Mouse (Mus musculus) lung, adult 2 months (tissue): ENCODE measurements around the gene Slc12a3. TPM values are rescaled to one million over a fixed set of nuclear protein-coding genes. Genes with fewer than 3 reads are reported as not detected.
"Not testable (repeated sequence)": the region's sequence is repeated elsewhere in the genome, so short reads cannot be mapped to it uniquely, and the experiment has no call there.

ENCODE experiments used
- DNase-seq: peaks from one replicate; pipeline ENCODE4 v3.0.0; 2022
- H3K4me1 ChIP-seq: fragments of 200-500 bp; 2 replicates; pipeline ENCODE4 v1.6.1; 2011; ENCODE audit warnings: low read length; ENCODE audit not compliant: control insufficient read depth, insufficient read depth
- H3K4me3 ChIP-seq: fragments of 200-500 bp; replicated peaks from 2 replicates; pipeline ENCODE3; 2011; ENCODE audit warnings: low read depth, mild to moderate bottlenecking, control low read depth, low read length; ENCODE audit errors: extremely low read depth
- CTCF ChIP-seq: fragments of 200-500 bp; IDR thresholded peaks from 2 replicates; pipeline ENCODE4 v1.5.1; 2011; ENCODE audit warnings: mild to moderate bottlenecking, low read length, control low read depth; ENCODE audit not compliant: insufficient read depth
- POLR2A ChIP-seq: fragments of 200-500 bp; IDR thresholded peaks from 2 replicates; pipeline ENCODE4 v1.6.1; 2011; ENCODE audit warnings: low read depth, mild to moderate bottlenecking, control low read depth, low read length, borderline replicate concordance; ENCODE audit errors: extremely low read depth
- WGBS: fragments of 180-500 bp; shearing (Covaris S2); methylation state at CpG from one replicate; pipeline ENCODE4 v1.1.7; 2018; 5-methylcytosine and 5-hydroxymethylcytosine counted together
- polyA plus RNA-seq: library from polyadenylated mRNA; depleted of rRNA; stranded (reverse); fragments of >200 nt; gene quantifications from 2 replicates; pipeline ENCODE4 v1.2.3, GENCODE M21; 2012

The Slc12a3 gene
- polyA plus RNA-seq, 1 experiment = 0.27 TPM

DNA sequence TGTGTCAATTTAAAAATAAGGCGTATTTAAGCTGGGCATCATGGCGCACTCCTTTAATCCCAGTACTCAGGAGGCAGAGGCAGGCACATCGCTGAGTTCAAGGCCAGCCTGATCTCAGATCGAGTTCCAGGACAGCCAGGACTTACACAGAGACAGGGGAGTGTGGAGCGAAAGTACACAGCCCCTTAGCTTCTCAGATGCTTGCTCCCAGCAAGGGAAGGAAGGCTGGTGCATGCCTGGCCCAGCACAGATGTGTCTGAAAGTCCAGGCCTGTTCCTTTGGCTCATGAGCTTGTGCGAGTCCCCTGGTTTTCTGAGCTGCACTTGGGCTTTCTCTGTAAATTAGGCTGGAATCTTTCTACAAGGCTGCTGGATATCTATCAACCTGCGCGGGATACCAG lies 61.9 kb downstream of the Slc12a3 start:
- TF ChIP-seq POLR2A (no peak), CTCF (no peak)
- Histone ChIP-seq H3K4me1 (peaks cover 7% of the 10 kb centered on the region), H3K4me3 (no peak overlapping the region)
- no peak for DNase-seq
- WGBS = 99% methylated on average over 8 of the region's 8 CpGs

DNA sequence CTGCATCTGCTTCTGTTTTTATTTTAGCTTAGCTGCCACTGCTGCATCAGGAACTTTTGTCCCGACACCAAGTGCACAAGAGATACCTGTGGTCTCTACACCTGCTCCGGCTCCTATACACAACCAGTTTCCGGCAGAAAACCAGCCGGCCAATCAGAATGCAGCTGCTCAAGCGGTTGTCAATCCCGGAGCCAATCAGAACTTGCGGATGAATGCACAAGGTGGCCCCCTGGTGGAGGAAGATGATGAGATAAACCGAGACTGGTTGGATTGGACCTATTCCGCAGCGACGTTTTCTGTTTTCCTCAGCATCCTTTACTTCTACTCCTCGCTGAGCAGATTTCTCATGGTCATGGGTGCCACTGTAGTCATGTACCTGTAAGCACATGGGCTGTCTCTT lies 63.1 kb downstream of the Slc12a3 start:
- no peak for DNase-seq
- Histone ChIP-seq H3K4me1 (peaks cover 7% of the 10 kb centered on the region), H3K4me3 (no peak overlapping the region)
- 74% methylated on average over 12 of the region's 12 CpGs for WGBS
- no peak; the same call in 1 of the 2 replicates for TF ChIP-seq CTCF
- no peak for TF ChIP-seq POLR2A

DNA sequence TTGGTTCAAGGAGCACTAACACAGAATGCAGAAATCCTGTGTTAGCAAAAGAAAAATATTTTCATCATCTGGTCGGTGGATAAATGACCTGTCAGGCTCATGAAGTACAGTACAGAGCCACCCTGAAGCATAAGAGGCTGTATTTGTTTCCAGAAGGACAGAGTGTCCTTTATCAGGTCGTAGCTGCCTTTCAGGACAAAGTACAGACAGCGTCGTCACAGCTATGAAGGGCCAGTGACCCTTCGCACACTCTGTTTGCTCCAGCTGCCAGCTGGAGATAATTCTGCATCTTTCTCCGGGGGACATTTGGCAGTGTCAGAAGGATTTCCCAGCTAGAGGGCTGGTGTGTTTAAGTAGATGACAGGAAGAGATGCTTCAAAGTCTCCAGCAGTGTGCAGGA lies 63.6 kb downstream of the Slc12a3 start:
- H3K4me3 ChIP-seq = no peak overlapping the region
- TF ChIP-seq POLR2A (no peak), CTCF (no peak)
- peaks cover 7% of the 10 kb centered on the region for H3K4me1 ChIP-seq
- no peak for DNase-seq
- WGBS = 46% methylated on average over 6 of the region's 6 CpGs

DNA sequence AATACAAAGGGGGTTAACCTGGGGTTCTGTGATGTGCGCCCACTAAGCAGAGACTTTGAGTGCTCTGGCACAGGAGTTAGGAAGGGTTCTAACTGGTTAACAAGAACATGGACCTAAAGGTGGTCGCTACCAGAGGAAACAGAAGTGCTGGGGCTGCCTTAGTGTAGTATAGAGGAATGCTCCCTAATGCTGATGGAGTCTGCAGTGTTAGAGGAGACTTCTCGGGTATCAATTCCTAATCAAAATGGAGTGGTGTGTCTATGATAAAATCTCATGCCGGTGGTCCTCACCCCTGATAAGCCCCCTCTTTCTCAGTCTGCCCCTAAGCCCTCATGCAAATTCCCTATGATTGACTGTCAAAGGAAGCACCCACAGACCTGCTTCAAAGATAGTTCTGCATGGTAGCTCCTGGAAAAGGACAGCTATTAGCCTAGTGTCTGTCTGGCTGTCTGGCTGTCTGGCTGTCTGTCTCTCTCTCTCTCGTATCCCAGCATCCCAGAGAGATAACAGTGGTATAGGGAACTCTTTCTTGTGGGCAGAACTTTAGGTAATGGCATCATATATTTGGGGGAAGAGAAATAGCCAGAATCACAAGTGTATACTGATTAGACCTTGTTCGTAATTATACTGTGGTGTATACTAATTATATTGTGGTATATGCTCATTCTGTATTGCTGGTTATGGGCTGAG lies 67.0 kb downstream of the Slc12a3 start:
- TF ChIP-seq CTCF (no peak), POLR2A (no peak)
- 89% methylated on average over 6 of the region's 6 CpGs for WGBS
- Histone ChIP-seq H3K4me1 (peaks cover 3% of the 10 kb centered on the region; the same call in 1 of the 2 replicates), H3K4me3 (no peak overlapping the region)
- no peak for DNase-seq

DNA sequence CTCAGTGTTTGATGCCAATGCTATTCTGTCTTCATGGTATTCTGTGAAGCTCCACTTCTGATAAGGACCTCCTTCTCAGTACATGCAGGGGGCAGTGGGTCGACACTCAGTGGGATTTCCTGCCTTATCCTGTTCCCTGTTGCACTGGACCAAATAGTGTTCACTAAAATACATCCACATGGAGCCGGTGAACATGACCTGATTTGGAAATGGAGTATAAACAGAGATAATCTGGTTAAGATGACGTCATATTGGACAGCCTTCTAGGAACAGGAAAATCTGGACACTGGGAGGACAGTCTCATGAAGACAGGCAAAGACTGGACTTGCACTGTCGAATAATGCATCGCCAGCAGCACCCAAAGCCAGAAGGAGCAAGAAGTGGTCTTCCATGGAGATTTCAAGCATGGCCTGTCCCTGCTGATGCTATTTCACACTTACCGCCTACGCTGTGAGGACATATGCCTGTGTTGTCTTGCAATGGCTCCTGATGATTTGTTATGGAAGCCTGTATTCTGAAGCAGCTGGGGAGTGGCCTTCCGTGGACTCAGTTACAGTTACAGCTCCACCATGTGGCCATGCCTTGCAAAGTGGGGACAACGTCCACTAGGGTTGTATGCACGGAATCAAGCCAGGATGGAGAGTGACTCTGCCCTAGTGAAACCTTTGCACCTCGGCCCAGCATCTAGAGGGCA lies 68.1 kb downstream of the Slc12a3 start:
- Histone ChIP-seq H3K4me3 (no peak overlapping the region), H3K4me1 (peaks cover 3% of the 10 kb centered on the region; the same call in 1 of the 2 replicates)
- TF ChIP-seq POLR2A (peak; percentile 45; the same call in 1 of the 2 replicates), CTCF (peak; percentile 94)
- WGBS = 43% methylated on average over 11 of the region's 11 CpGs
- peak; percentile 48 for DNase-seq

DNA sequence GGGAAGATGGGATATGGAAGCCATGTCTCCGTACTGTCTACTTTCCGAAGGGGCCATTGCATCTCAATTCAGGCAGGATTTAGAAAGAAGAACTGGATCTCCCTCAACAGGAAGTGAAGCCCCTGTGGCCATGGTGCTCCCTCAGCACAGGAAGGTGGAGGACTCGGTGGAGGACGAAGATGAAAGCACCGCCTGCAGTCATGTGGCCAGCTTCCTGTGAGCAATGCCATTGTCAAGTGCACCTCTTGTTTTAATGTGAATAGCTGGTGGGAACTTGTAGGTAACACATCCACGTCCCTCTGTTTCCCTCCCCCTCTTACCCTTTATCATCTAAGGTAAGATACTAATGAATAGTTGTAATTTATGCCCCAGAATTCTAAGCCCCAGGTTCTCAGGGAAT lies 69.6 kb downstream of the Slc12a3 start:
- TF ChIP-seq POLR2A (no peak), CTCF (no peak)
- WGBS = 51% methylated on average over 6 of the region's 6 CpGs
- Histone ChIP-seq H3K4me1 (peaks cover 3% of the 10 kb centered on the region; the same call in 1 of the 2 replicates), H3K4me3 (no peak overlapping the region)
- DNase-seq = no peak

DNA sequence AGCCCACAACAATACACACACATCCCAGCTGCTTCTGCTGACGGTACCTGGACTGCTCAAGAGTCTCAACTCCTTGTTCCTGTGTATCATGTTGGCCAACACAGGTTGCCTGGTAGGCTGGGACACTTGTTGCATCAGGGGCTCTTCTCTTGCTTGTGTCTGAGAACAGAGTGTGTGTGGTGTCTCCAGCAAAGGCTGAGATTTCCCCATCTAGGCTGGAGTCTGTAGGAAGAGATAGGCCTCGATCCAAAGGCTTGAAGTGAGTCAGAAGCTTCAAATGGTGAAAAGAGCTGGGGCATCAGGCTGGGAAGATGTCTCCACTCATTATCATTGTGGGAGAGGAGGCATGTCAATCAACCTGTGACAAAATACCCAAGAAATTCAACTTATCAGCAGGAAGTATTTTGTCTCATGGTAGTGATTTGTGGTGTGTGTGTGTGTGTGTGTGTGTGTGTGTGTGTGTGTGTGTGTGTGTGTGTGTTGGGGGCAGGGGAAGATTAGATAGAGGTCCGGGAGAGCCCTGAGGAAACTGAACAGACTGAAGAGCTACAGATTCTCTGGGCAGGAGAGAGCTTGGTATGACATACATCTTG lies 70.5 kb downstream of the Slc12a3 start:
- no peak for DNase-seq
- no peak overlapping the region for H3K4me3 ChIP-seq
- H3K4me1 ChIP-seq = peaks cover 3% of the 10 kb centered on the region; the same call in 1 of the 2 replicates
- TF ChIP-seq CTCF (no peak), POLR2A (no peak)
- WGBS = 75% methylated on average over 3 of the region's 3 CpGs

DNA sequence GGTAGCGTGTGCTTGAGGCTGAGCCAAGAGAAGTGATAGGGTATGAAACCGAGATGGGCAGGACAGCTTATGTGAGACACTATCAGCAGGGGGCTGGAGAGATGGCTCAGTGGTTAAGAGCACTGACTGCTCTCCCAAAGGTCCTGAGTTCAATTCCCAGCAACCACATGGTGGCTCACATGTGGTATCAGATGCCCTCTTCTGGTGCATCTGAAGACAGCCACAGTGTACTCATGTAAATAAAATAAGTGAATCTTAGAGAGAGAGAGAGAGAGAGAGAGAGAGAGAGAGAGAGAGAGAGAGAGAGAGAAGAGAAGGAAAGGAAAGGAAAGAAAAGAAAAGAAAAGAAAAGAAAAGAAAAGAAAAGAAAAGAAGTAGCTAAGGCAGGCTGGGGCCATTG lies 71.0 kb downstream of the Slc12a3 start:
- not testable (repeated sequence) for H3K4me3 ChIP-seq, H3K4me1 ChIP-seq, DNase-seq
- 70% methylated on average over 2 of the region's 2 CpGs for WGBS

DNA sequence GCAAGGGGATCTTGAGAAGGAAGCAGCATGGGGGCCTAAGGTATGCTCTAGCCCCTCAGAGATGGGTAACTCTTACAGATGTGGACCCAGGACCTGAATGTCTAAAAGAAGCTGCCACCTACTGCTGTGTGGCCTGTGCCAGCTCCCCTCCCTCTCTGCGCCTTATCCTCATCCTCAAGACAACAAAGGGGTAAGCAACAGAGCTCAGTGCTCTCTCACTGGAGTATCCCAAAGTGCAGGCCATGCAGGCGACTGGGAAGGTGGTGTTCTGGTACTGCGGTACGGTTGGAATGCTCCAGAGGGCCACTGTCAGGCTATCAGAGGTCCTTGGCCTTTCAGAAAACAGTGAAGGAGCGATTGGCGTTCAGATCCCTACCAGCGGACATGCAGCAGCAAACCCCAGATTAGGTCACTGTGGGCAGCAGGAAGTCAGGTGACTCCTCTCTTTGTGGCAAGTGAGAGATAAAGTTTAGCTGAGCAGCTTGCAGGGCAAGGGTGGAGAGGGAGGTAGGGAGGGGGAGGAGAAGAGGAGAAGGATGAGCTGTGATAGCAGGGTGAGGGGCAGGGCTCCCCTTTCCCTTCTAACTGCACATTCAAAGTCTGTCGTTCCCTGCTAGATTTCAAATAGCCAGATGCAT lies 79.6 kb downstream of the Slc12a3 start:
- H3K4me1 ChIP-seq = no peaks in the 10 kb centered on the region
- TF ChIP-seq POLR2A (no peak), CTCF (no peak)
- no peak for DNase-seq
- WGBS = 39% methylated on average over 8 of the region's 8 CpGs
- no peak overlapping the region for H3K4me3 ChIP-seq
